Mouse (Mus musculus): Measurements from ENCODE around the gene Armh3.

DNA sequence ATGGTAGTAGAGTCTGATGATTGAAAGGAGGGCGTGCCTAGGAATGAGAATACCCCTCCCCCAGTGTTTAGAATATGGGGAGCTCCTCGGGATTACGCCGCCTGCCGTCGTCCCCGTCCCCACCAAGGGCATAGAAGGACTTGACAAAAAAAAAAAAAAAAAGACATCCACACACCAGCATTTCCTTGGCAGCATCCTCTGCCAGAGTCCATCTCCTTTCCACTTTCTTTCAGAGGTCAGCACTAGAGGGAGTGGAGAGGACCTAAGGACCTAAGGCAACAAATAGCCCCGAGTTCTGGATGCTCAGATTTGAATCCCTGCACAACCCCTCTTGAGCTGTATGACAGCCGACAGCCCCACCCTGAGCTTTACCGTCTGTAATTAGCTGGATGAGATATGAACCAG is 48.3 kb upstream of the Armh3 start:
- TF ChIP-seq CTCF (IDR thresholded peaks at IDR 0.05; ENCODE audit: insufficient read depth, low read depth, low read length) (no peak), POLR2A (IDR thresholded peaks at IDR 0.05; ENCODE audit: insufficient read depth, low read depth, low read length) (no peak)

Measured in olfactory bulb, adult 2 months (tissue).